Mouse (Mus musculus): ENCODE data around the gene Ap5m1.
"Not testable (repeated sequence)": the region's sequence is repeated elsewhere in the genome, so short reads cannot be mapped to it uniquely, and the experiment has no call there.

DNA sequence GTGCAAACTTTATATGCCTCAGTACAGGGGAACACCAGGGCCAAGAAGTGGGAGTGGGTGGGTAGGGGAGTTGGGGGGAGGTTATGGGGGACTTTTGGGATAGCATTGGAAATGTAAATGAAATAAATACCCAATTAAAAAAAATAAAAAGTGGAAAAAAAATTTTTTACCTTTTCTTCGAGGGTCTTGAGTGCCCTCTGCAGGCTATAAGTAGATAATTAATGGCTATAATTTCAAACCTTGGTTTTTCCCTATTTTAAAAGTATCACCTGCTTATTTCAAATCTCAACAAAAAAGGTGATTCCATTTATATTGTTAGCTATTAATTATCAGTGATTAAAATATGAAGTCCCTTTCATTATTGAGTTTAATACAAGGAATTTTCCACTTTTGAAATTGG, 25.9 kb downstream of the Ap5m1 start:
- not testable (repeated sequence) for TF ChIP-seq CHD2, ZNF384 (IDR thresholded peaks at IDR 0.05; ENCODE audit: low read depth, low read length)

All from ES-E14 (cell line).